ENCODE assay signal across 26 mouse cellular contexts in the genomic region with DNA sequence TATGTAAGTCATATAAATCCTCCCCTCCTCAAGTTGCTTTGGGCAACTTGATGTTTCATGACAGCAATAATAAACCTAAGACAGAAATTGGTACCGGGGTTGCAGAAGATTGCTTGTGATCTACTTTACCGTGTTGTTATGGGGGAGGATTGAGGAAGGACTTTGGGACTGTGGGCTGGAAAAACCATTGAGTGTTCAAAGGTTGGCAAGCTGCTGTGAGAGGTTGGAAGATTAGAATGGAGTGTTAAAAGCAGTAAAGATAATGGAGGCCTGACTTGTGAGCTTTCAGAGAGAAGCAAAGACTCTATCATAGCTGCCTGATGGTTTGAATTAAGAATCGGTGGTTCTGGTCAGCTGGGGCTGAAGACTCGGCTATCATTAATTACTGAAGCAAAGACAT. TPM values are rescaled to one million over a fixed set of nuclear protein-coding genes. Genes with fewer than 3 reads are reported as not detected.
"Had no signal": no experiment of that assay in that cellular context is flagged by ENCODE, and none has a peak within 500 bp of the region (broad histone marks: within the 10 kb centered on the region; RNA-seq: fewer than 3 reads in every experiment).

No protein-coding gene starts in this region.

- H3K4me3 ChIP-seq: heart, embryonic 10.5 days; heart, embryonic 12.5 days; hindbrain, embryonic 10.5 days; hindbrain, embryonic 12.5 days; kidney, embryonic 15.5 days; limb, embryonic 13.5 days; limb, embryonic 15.5 days; liver, embryonic 12.5 days had no signal

- H3K9ac ChIP-seq: heart, embryonic 12.5 days; hindbrain, embryonic 12.5 days; hindbrain, embryonic 14.5 days; kidney, embryonic 15.5 days; limb, embryonic 13.5 days; limb, embryonic 15.5 days; liver, embryonic 12.5 days had no signal

- DNase-seq: gastrocnemius, postnatal 14 days; gastrocnemius, postnatal 36 days; heart, adult 18-20 months; heart, postnatal 10 days; heart, postnatal 4 days; kidney, adult 11 months; kidney, adult 2 months; kidney, adult 9 months; kidney, postnatal 14 days; kidney, postnatal 36 days; layer of hippocampus, adult 9-11 months; layer of hippocampus, postnatal 36 days; left cerebral cortex, postnatal 4 days had no signal

- H3K9me3 ChIP-seq: heart, embryonic 10.5 days; hindbrain, embryonic 10.5 days; hindbrain, embryonic 12.5 days; kidney, embryonic 15.5 days; limb, embryonic 13.5 days; limb, embryonic 15.5 days; liver, embryonic 12.5 days had no signal

- H3K27me3 ChIP-seq: kidney, embryonic 15.5 days; limb, embryonic 13.5 days; limb, embryonic 15.5 days had no signal

- H3K4me2 ChIP-seq: heart, embryonic 12.5 days; hindbrain, embryonic 12.5 days; hindbrain, embryonic 14.5 days; kidney, embryonic 15.5 days; limb, embryonic 13.5 days; limb, embryonic 15.5 days; liver, embryonic 12.5 days had no signal

- H3K36me3 ChIP-seq: heart, embryonic 10.5 days; heart, embryonic 12.5 days; hindbrain, embryonic 10.5 days; hindbrain, embryonic 12.5 days; kidney, embryonic 15.5 days; limb, embryonic 13.5 days; limb, embryonic 15.5 days; liver, embryonic 12.5 days had no signal

- ATAC-seq: hindbrain, embryonic 16.5 days; inflammation-experienced regulatory T-cells, adult 6 months; liver, embryonic 12.5 days had no signal

- H3K27ac ChIP-seq: heart, embryonic 10.5 days; hindbrain, embryonic 10.5 days; hindbrain, embryonic 12.5 days; hindbrain, embryonic 14.5 days; kidney, embryonic 15.5 days; kidney, postnatal 0 days; limb, embryonic 13.5 days; limb, embryonic 15.5 days; liver, embryonic 12.5 days had no signal

RNA-seq across cellular contexts. Expression of a gene that starts 53.2 kb away (rescaled TPM):
- polyA plus RNA-seq: inflammation-experienced regulatory T-cells, adult 6 months; liver, adult 2 months had no signal
